Mouse (Mus musculus): ENCODE results near the gene Zfp853.

Gene Zfp853

GRCm38 (mm10) chr5:143252039-143252438 lies 41.4 kb downstream of the Zfp853 start:
- no peak for DNase-seq

- no peak for DNase-seq
Observed at GRCm38 (mm10) chr5:143244926-143245325, 48.5 kb downstream of the Zfp853 start.

Data from B cell, adult 2 months (primary cell).